Mouse (Mus musculus) C2C12 (cell line): ENCODE data around the gene Gm44511.

Experiments
- CEBPB ChIP-seq: IDR thresholded peaks from one replicate; pipeline ENCODE4 v1.6.1; 2011; ENCODE audit warnings: low read depth, mild to moderate bottlenecking, control low read depth, moderate library complexity
- CTCF ChIP-seq: IDR thresholded peaks from one replicate; pipeline ENCODE4 v1.5.1; 2011; ENCODE audit not compliant: control insufficient read depth, insufficient read depth, insufficient read length
- MAX ChIP-seq: IDR thresholded peaks from one replicate; pipeline ENCODE4 v1.6.1; 2011; ENCODE audit warnings: mild to moderate bottlenecking, control low read depth
- USF1 ChIP-seq: IDR thresholded peaks from one replicate; pipeline ENCODE4 v1.6.1; 2011; ENCODE audit warnings: low read depth, mild to moderate bottlenecking, control low read depth, moderate library complexity

DNA sequence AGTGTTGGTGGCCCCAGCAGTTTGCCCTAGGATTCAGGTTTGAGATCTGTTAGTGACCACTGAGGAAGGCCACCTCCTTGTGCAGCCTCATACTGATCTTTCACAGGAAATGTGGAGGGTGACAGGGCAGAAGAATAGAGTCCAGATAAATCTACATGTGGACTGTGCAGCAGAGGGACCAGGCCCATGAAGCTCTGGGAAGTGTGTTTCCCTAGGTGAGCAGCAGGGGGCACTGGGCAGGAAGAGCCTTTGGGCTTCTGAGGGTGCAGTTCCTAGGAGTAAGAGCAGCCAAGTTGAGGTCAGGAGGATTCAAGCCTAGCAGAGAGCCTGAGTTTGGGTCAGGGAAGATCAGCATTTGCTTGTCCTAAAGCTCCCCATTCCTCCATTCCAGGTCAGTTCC, 90.0 kb downstream of the Gm44511 start:
- TF ChIP-seq CTCF (no peak), MAX (no peak), USF1 (no peak), CEBPB (no peak)
